In genomic region chr7:29392805-29393204, GRCm38 (mm10) we compare ENCODE assay signal across 13 mouse cellular contexts.
DNase-seq lines count a peak whose midpoint lies in the region; ATAC-seq and TF ChIP-seq lines count a peak whose summit lies in the region.
"Had no signal": no experiment of that assay in that cellular context is flagged by ENCODE, and none has a peak within 500 bp of the region (broad histone marks: within the 10 kb centered on the region; RNA-seq: fewer than 3 reads in every experiment).

No protein-coding gene starts in this region.

- no peak for DNase-seq in cerebellum, adult 2 months
- DNase-seq in cerebellum, adult 11-12 months: no peak
- peak; percentile 4 for DNase-seq in lung, embryonic 14.5 days
- no peak for DNase-seq in lung, adult 2 months
- DNase-seq in spleen, adult 18-20 months: no peak
- no peak for DNase-seq in cerebellum, adult 18-20 months
- DNase-seq: adrenal gland, postnatal 36 days; kidney, adult 11 months; kidney, postnatal 36 days; thymus, postnatal 14 days had no signal

- 56% methylated on average over 3 of the region's 3 CpGs for WGBS in cerebellum, adult 2 months
- 71% methylated on average over 3 of the region's 3 CpGs for WGBS in lung, embryonic 14.5 days
- 50% methylated on average over 3 of the region's 3 CpGs for WGBS in lung, adult 2 months
- WGBS in intestine, postnatal 0 days: 36% methylated on average over 3 of the region's 3 CpGs

- no peaks in the 10 kb centered on the region for H3K27me3 ChIP-seq in cerebellum, adult 2 months (ENCODE audit: control insufficient read depth, insufficient read depth, low read length)
- no peaks in the 10 kb centered on the region for H3K27me3 ChIP-seq in lung, embryonic 14.5 days (ENCODE audit: insufficient read depth, low read length)
- H3K27me3 ChIP-seq in intestine, postnatal 0 days (replicated peaks; ENCODE audit: control insufficient read depth, insufficient read depth, low read length): no peaks in the 10 kb centered on the region

- H3K9ac ChIP-seq in lung, embryonic 14.5 days: no peak overlapping the region
- no peak overlapping the region for H3K9ac ChIP-seq in intestine, postnatal 0 days (ENCODE audit: low read depth, low read length)

- H3K27ac ChIP-seq in cerebellum, adult 2 months (ENCODE audit: insufficient read depth, low read length): peak overlapping the region; percentile 30; the same call in 1 of the 2 replicates
- H3K27ac ChIP-seq in lung, embryonic 14.5 days (ENCODE audit: low read depth): no peak overlapping the region
- no peak overlapping the region for H3K27ac ChIP-seq in intestine, postnatal 0 days (ENCODE audit: low read depth, low read length)

- H3K36me3 ChIP-seq in lung, embryonic 14.5 days (ENCODE audit: insufficient read depth): peaks cover 39% of the 10 kb centered on the region
- H3K36me3 ChIP-seq in intestine, postnatal 0 days (ENCODE audit: control insufficient read depth, insufficient read depth): peaks cover 42% of the 10 kb centered on the region

- no peak overlapping the region for H3K4me3 ChIP-seq in cerebellum, adult 2 months (replicated peaks; ENCODE audit: insufficient read depth, low read depth, low read length)
- H3K4me3 ChIP-seq in lung, embryonic 14.5 days (ENCODE audit: low read depth, low read length): no peak overlapping the region
- H3K4me3 ChIP-seq in lung, adult 2 months (replicated peaks; ENCODE audit: extremely low read depth, low read depth, low read length): no peak overlapping the region
- no peak overlapping the region for H3K4me3 ChIP-seq in intestine, postnatal 0 days (ENCODE audit: low read depth, low read length)

- no peak for TF ChIP-seq CTCF in cerebellum, adult 2 months (IDR thresholded peaks at IDR 0.05; ENCODE audit: borderline replicate concordance, insufficient read depth, low read depth, low read length)
- TF ChIP-seq CTCF in lung, embryonic 14.5 days (IDR thresholded peaks at IDR 0.05; ENCODE audit: low read depth): no peak
- no peak for TF ChIP-seq CTCF in lung, adult 2 months (IDR thresholded peaks at IDR 0.05; ENCODE audit: insufficient read depth, low read length)
- no peak for TF ChIP-seq CTCF in intestine, postnatal 0 days (IDR thresholded peaks at IDR 0.05; ENCODE audit: low read depth)

- H3K9me3 ChIP-seq in lung, embryonic 14.5 days (ENCODE audit: low read depth, low read length): no peaks in the 10 kb centered on the region
- H3K9me3 ChIP-seq in intestine, postnatal 0 days (ENCODE audit: control insufficient read depth): no peaks in the 10 kb centered on the region

- no peak for ATAC-seq in lung, embryonic 14.5 days (ENCODE audit: insufficient read depth)
- peak; percentile 40; the same call in 1 of the 2 replicates for ATAC-seq in intestine, postnatal 0 days
- ATAC-seq in megakaryocyte progenitor cell, adult 5-6 weeks (replicated peaks; ENCODE audit: poor library complexity): peak; percentile 55
- ATAC-seq: midbrain, embryonic 16.5 days had no signal

- TF ChIP-seq POLR2A in cerebellum, adult 2 months (IDR thresholded peaks at IDR 0.05; ENCODE audit: borderline replicate concordance, insufficient read depth, low read length): no peak
- no peak for TF ChIP-seq POLR2A in lung, adult 2 months (IDR thresholded peaks at IDR 0.05; ENCODE audit: borderline replicate concordance, extremely low read depth, low read depth, low read length)

- peaks cover 65% of the 10 kb centered on the region for H3K4me1 ChIP-seq in cerebellum, adult 2 months (ENCODE audit: control insufficient read depth, insufficient read depth, low read length)
- no peaks in the 10 kb centered on the region for H3K4me1 ChIP-seq in lung, embryonic 14.5 days (ENCODE audit: insufficient read depth)
- peaks cover 11% of the 10 kb centered on the region for H3K4me1 ChIP-seq in lung, adult 2 months (ENCODE audit: control insufficient read depth, insufficient read depth, low read length)
- H3K4me1 ChIP-seq in intestine, postnatal 0 days (replicated peaks; ENCODE audit: control insufficient read depth, insufficient read depth, low read length): no peaks in the 10 kb centered on the region

- H3K4me2 ChIP-seq in lung, embryonic 14.5 days: no peak overlapping the region
- no peak overlapping the region for H3K4me2 ChIP-seq in intestine, postnatal 0 days (replicated peaks; ENCODE audit: low read depth)
